Mouse (Mus musculus): ENCODE data around the gene Vgll4. TPM values are rescaled to one million over a fixed set of nuclear protein-coding genes. Genes with fewer than 3 reads are reported as not detected.

The Vgll4 gene
- polyA plus RNA-seq, 1 experiment from 2014 or later, result 51.6 TPM

GRCm38 (mm10) chr6:114921632-114922354 lies 48.0 kb downstream of the Vgll4 start:
- H3K4me3 ChIP-seq (ENCODE audit: low read depth, low read length), result peak overlapping the region; percentile 73
- peak overlapping the region; percentile 90 for H3K27ac ChIP-seq (ENCODE audit: low read depth, low read length)
- H3K9me3 ChIP-seq (replicated peaks; ENCODE audit: control insufficient read depth, low read length), result no peaks in the 10 kb centered on the region
- H3K4me2 ChIP-seq, result peak overlapping the region; percentile 67
- no peaks in the 10 kb centered on the region for H3K27me3 ChIP-seq (ENCODE audit: control insufficient read depth, insufficient read depth, low read length)
- H3K4me1 ChIP-seq (ENCODE audit: control insufficient read depth, insufficient read depth, low read length), result peaks cover 29% of the 10 kb centered on the region
- 8% methylated on average over 15 of the region's 15 CpGs for WGBS (ENCODE audit: insufficient replicate concordance)
- ATAC-seq (replicated peaks; ENCODE audit: insufficient number of reproducible peaks, low FRiP score, low TSS enrichment), result peak; percentile 89
- H3K36me3 ChIP-seq (ENCODE audit: control insufficient read depth, insufficient read depth, low read length), result no peaks in the 10 kb centered on the region
- H3K9ac ChIP-seq (ENCODE audit: low read depth, low read length), result peak overlapping the region; percentile 97

- Histone ChIP-seq H3K27me3 (ENCODE audit: control insufficient read depth, insufficient read depth, low read length) (no peaks in the 10 kb centered on the region), H3K27ac (ENCODE audit: low read depth, low read length) (peak overlapping the region; percentile 90), H3K36me3 (ENCODE audit: control insufficient read depth, insufficient read depth, low read length) (no peaks in the 10 kb centered on the region), H3K9me3 (replicated peaks; ENCODE audit: control insufficient read depth, low read length) (no peaks in the 10 kb centered on the region), H3K4me3 (ENCODE audit: low read depth, low read length) (peak overlapping the region; percentile 73), H3K4me2 (peak overlapping the region; percentile 67), H3K9ac (ENCODE audit: low read depth, low read length) (peak overlapping the region; percentile 97), H3K4me1 (ENCODE audit: control insufficient read depth, insufficient read depth, low read length) (peaks cover 39% of the 10 kb centered on the region)
- WGBS (ENCODE audit: insufficient replicate concordance), result 6% methylated on average over 17 of the region's 17 CpGs
- ATAC-seq (replicated peaks; ENCODE audit: insufficient number of reproducible peaks, low FRiP score, low TSS enrichment), result peak; percentile 71
Measured at GRCm38 (mm10) chr6:114920523-114921445, 49.0 kb downstream of the Vgll4 start.

GRCm38 (mm10) chr6:114919670-114920313 lies 50.0 kb downstream of the Vgll4 start:
- Histone ChIP-seq H3K4me1 (ENCODE audit: control insufficient read depth, insufficient read depth, low read length) (peaks cover 49% of the 10 kb centered on the region), H3K4me2 (peak overlapping the region; percentile 67), H3K27me3 (ENCODE audit: control insufficient read depth, insufficient read depth, low read length) (no peaks in the 10 kb centered on the region), H3K27ac (ENCODE audit: low read depth, low read length) (peak overlapping the region; percentile 90), H3K9ac (ENCODE audit: low read depth, low read length) (peak overlapping the region; percentile 97), H3K36me3 (ENCODE audit: control insufficient read depth, insufficient read depth, low read length) (no peaks in the 10 kb centered on the region), H3K4me3 (ENCODE audit: low read depth, low read length) (peak overlapping the region; percentile 73), H3K9me3 (replicated peaks; ENCODE audit: control insufficient read depth, low read length) (no peaks in the 10 kb centered on the region)
- ATAC-seq (replicated peaks; ENCODE audit: insufficient number of reproducible peaks, low FRiP score, low TSS enrichment), result no peak
- WGBS (ENCODE audit: insufficient replicate concordance), result 19% methylated on average over 9 of the region's 9 CpGs

GRCm38 (mm10) chr6:114918994-114919393 lies 50.8 kb downstream of the Vgll4 start:
- Histone ChIP-seq H3K36me3 (ENCODE audit: control insufficient read depth, insufficient read depth, low read length) (no peaks in the 10 kb centered on the region), H3K9ac (ENCODE audit: low read depth, low read length) (peak overlapping the region; percentile 97), H3K9me3 (replicated peaks; ENCODE audit: control insufficient read depth, low read length) (no peaks in the 10 kb centered on the region), H3K27me3 (ENCODE audit: control insufficient read depth, insufficient read depth, low read length) (no peaks in the 10 kb centered on the region), H3K4me2 (peak overlapping the region; percentile 67), H3K4me3 (ENCODE audit: low read depth, low read length) (peak overlapping the region; percentile 73), H3K27ac (ENCODE audit: low read depth, low read length) (0 out of 2 replicates have a peak overlapping the region, but pooled peaks have one; percentile 37), H3K4me1 (ENCODE audit: control insufficient read depth, insufficient read depth, low read length) (peaks cover 56% of the 10 kb centered on the region)
- 83% methylated on average over 9 of the region's 9 CpGs for WGBS (ENCODE audit: insufficient replicate concordance)
- ATAC-seq (replicated peaks; ENCODE audit: insufficient number of reproducible peaks, low FRiP score, low TSS enrichment), result no peak

- Histone ChIP-seq H3K9me3 (replicated peaks; ENCODE audit: control insufficient read depth, low read length) (no peaks in the 10 kb centered on the region), H3K4me2 (peak overlapping the region; percentile 67), H3K4me1 (ENCODE audit: control insufficient read depth, insufficient read depth, low read length) (peaks cover 66% of the 10 kb centered on the region), H3K27me3 (ENCODE audit: control insufficient read depth, insufficient read depth, low read length) (no peaks in the 10 kb centered on the region), H3K27ac (ENCODE audit: low read depth, low read length) (peak overlapping the region; percentile 37; the same call in 1 of the 2 replicates), H3K4me3 (ENCODE audit: low read depth, low read length) (peak overlapping the region; percentile 73), H3K36me3 (ENCODE audit: control insufficient read depth, insufficient read depth, low read length) (no peaks in the 10 kb centered on the region), H3K9ac (ENCODE audit: low read depth, low read length) (peak overlapping the region; percentile 46; the same call in 1 of the 2 replicates)
- ATAC-seq (replicated peaks; ENCODE audit: insufficient number of reproducible peaks, low FRiP score, low TSS enrichment), result no peak
- 63% methylated on average over 14 of the region's 14 CpGs for WGBS (ENCODE audit: insufficient replicate concordance)
Measured at GRCm38 (mm10) chr6:114917770-114918635, 51.8 kb downstream of the Vgll4 start.

- H3K27ac ChIP-seq (ENCODE audit: low read depth, low read length), result peak overlapping the region; percentile 17; the same call in 1 of the 2 replicates
- 58% methylated on average over 11 of the region's 11 CpGs for whole genome bisulfite sequencing (ENCODE audit: insufficient replicate concordance)
- no peaks in the 10 kb centered on the region for H3K27me3 ChIP-seq (ENCODE audit: control insufficient read depth, insufficient read depth, low read length)
- no peaks in the 10 kb centered on the region for H3K9me3 ChIP-seq (replicated peaks; ENCODE audit: control insufficient read depth, low read length)
- no peaks in the 10 kb centered on the region for H3K36me3 ChIP-seq (ENCODE audit: control insufficient read depth, insufficient read depth, low read length)
- peak overlapping the region; percentile 67 for H3K4me2 ChIP-seq
- peaks cover 75% of the 10 kb centered on the region for H3K4me1 ChIP-seq (ENCODE audit: control insufficient read depth, insufficient read depth, low read length)
- no peak for ATAC-seq (replicated peaks; ENCODE audit: insufficient number of reproducible peaks, low FRiP score, low TSS enrichment)
- peak overlapping the region; percentile 3; the same call in 1 of the 2 replicates for H3K4me3 ChIP-seq (ENCODE audit: low read depth, low read length)
- 0 out of 2 replicates have a peak overlapping the region, but pooled peaks have one; percentile 34 for H3K9ac ChIP-seq (ENCODE audit: low read depth, low read length)
Measured at GRCm38 (mm10) chr6:114917129-114917528, 52.7 kb downstream of the Vgll4 start.

GRCm38 (mm10) chr6:114916715-114916992 lies 53.1 kb downstream of the Vgll4 start:
- H3K27me3 ChIP-seq (ENCODE audit: control insufficient read depth, insufficient read depth, low read length), result no peaks in the 10 kb centered on the region
- no peak overlapping the region for H3K27ac ChIP-seq (ENCODE audit: low read depth, low read length)
- H3K4me2 ChIP-seq, result peak overlapping the region; percentile 67
- no peak for ATAC-seq (replicated peaks; ENCODE audit: insufficient number of reproducible peaks, low FRiP score, low TSS enrichment)
- 0 out of 2 replicates have a peak overlapping the region, but pooled peaks have one; percentile 3 for H3K4me3 ChIP-seq (ENCODE audit: low read depth, low read length)
- WGBS (ENCODE audit: insufficient replicate concordance), result 10% methylated on average over 5 of the region's 5 CpGs
- H3K4me1 ChIP-seq (ENCODE audit: control insufficient read depth, insufficient read depth, low read length), result peaks cover 75% of the 10 kb centered on the region
- H3K9me3 ChIP-seq (replicated peaks; ENCODE audit: control insufficient read depth, low read length), result no peaks in the 10 kb centered on the region
- 0 out of 2 replicates have a peak overlapping the region, but pooled peaks have one; percentile 34 for H3K9ac ChIP-seq (ENCODE audit: low read depth, low read length)
- no peaks in the 10 kb centered on the region for H3K36me3 ChIP-seq (ENCODE audit: control insufficient read depth, insufficient read depth, low read length)

All from heart, embryonic 11.5 days (tissue).